Mouse (Mus musculus): ENCODE measurements around the gene Krt78. TPM values are rescaled to one million over a fixed set of nuclear protein-coding genes. Genes with fewer than 3 reads are reported as not detected.

The Krt78 gene
- total RNA-seq, 2 experiments from 2014 or later, result not detected

- intact Hi-C loops (cut with DNase I), result loop anchor here (5.0 kb wide), 1 partner anchor 70 kb away; no protein-coding TSS in a partner anchor
- no peak for DNase-seq
These were observed 51.6 kb downstream of the Krt78 start for GRCm38 (mm10) chr15:101902171-101903149.

Other genes starting within 250 kb of the Krt78 start
- not detected for gene Krt5, start 241.4 kb downstream of the Krt78 start, total RNA-seq (2021)
- not detected for gene Krt71, start 211.2 kb downstream of the Krt78 start, total RNA-seq (2021)
- not detected for gene Krt72, start 167.8 kb downstream of the Krt78 start, total RNA-seq (2021)
- gene Krt73, start 151.9 kb downstream of the Krt78 start, total RNA-seq (2021), result not detected
- not detected for gene Krt2, start 136.1 kb downstream of the Krt78 start, total RNA-seq (2021)
- not detected for gene Krt1, start 103.5 kb downstream of the Krt78 start, total RNA-seq (2021)
- not detected for gene Krt77, start 84.6 kb downstream of the Krt78 start, total RNA-seq (2021)
- not detected for gene Krt76, start 61.4 kb downstream of the Krt78 start, total RNA-seq (2021)
- not detected for gene Krt4, start 29.6 kb downstream of the Krt78 start, total RNA-seq (2021)
- gene Krt79, start 14.0 kb downstream of the Krt78 start, total RNA-seq (2021), result not detected
- gene Krt8, start 50.2 kb upstream of the Krt78 start, total RNA-seq (2021), result 1 to 10 TPM; 1.4 to 2.5 TPM
- gene Krt18, start 73.9 kb upstream of the Krt78 start, total RNA-seq (2021), result 1 to 10 TPM; 2.5 to 5.1 TPM
- gene Eif4b, start 119.5 kb upstream of the Krt78 start, total RNA-seq (2021), result 100 to 1,000 TPM; 149 to 165 TPM
- gene Tns2, start 146.1 kb upstream of the Krt78 start, total RNA-seq (2021), result 100 to 1,000 TPM; 128 to 129 TPM
- 10 to 100 TPM; 14.8 to 14.9 TPM for gene Spryd3, start 181.9 kb upstream of the Krt78 start, total RNA-seq (2021)
- 10 to 100 TPM; 31.4 to 40.9 TPM for gene Igfbp6, start 190.1 kb upstream of the Krt78 start, total RNA-seq (2021)
- gene Soat2, start 196.2 kb upstream of the Krt78 start, total RNA-seq (2021), result not detected
- gene Zfp740, start 249.0 kb upstream of the Krt78 start, total RNA-seq (2021), result 10 to 100 TPM; 32.2 to 35.9 TPM

Data from heart, postnatal 36 days (tissue).